Mouse (Mus musculus) E14TG2a.4 (cell line): Measurements from ENCODE around the gene Cdc42ep5.

Source experiments
- CTCF ChIP-seq: conservative IDR thresholded peaks from 2 replicates; pipeline ENCODE4 v1.5.1; 2014; ENCODE audit warnings: low read length
- POU5F1 ChIP-seq: IDR thresholded peaks from 2 replicates; pipeline ENCODE4 v1.6.1; 2014; ENCODE audit warnings: low read length, borderline replicate concordance

DNA sequence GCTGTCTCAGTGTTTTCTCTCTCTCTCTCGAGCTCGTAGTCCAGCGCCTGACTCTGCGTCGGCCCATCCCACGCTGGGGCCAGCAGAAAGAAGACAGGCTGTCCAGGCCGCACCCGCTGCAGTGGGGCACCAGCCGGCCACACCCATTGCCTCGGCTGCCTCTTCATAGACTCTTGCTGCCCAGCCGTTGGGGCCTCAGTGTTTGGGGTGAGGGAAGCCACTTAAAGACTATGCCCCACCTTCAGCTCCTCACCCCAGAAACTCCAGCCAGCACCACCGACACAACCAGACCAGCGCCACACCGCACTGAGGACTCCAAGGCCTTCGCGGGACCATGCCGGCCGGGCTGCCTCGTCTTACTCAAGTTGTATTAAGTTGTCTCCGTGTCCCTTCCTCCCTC, 17.3 kb downstream of the Cdc42ep5 start:
- TF ChIP-seq CTCF = no peak
- TF ChIP-seq POU5F1 = no peak
